Mouse (Mus musculus) CH12F3 (cell line): ENCODE data around the gene Map7d1.

Experiments
- in situ Hi-C: fragments of 300-500 bp; cut with MboI; formaldehyde crosslinking; loops from 2 replicates; pipeline ENCODE4 v1.14.3; 2020; ENCODE audit warnings: low sequenced_read_pairs

The Map7d1 gene

DNA sequence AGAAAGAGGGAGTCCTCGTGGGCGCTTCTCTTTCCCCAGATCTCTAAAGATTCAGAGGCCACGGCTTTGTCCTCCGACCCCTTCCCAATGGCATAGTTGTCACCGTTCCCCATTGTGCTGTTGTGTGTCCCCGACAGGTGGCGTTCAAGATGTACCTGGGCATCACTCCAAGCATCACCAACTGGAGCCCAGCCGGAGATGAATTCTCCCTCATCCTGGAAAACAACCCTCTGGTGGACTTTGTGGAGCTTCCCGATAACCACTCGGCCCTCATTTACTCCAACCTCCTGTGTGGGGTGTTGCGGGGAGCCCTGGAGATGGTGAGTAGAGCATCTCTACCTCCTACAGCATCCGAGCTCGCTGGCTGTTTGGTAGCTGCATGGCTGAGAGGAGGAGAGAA lies 17.6 kb upstream of the Map7d1 start:
- in situ Hi-C loops = no loop called here

DNA sequence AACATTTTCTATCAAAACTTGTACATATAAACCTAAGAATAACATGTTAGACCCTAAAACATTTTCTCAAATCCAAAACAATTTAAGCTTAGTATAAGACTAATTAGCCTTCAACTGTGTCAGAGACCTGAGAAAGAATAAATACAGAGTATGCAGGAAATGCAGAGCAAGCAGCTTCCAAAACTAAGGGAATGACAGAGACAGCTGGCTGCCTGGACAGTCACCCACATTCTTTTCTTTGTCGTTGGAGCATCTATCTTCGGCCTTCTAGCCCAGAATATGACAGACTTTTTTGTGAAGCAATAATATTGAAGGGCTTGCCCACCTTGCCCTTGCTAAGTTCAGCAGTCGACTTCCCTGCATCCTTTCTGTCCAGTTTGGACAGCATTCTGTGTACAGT lies 13.1 kb upstream of the Map7d1 start:
- in situ Hi-C loops = no loop called here

DNA sequence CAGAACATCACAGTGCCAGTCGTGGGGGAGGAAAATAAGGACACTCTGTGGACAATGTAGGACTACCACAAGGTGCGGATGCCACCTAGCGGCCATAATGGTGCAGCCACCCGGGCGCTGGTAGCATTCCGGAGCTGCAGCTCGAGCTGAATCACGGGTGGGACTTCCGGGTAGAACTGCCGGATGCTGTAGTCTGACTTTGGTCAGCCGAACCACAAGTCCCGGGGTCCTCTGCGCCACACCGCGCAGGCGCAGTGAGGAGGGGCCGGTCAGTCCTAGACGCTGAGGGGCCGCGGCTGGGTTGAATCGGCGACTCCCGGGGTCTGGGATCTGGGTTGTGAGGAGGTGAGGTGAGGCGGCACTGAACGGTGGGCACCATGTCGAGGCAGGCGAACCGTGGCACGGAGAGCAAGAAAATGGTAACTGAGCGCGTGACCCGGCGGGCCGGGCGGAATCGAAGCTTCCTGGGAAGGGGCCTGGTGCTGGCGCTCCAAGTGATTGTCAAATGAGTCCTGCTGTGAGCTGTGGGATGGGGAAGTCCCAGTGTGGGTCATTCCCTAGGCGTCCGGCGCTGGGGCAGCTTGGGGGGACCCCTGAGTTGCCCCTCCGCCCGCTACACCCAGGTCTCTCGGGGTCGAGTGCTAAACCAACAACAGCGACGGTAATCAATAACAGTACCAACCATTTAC lies 6.1 kb upstream of the Map7d1 start, which contains the start of gene Trappc3:
Gene Trappc3 (plus strand): TSS at position 207 of the 689 bp plus-strand sequence.
- in situ Hi-C loops = loop anchor here (5.0 kb wide), 1 partner anchor 35 kb away; no protein-coding TSS in a partner anchor

DNA sequence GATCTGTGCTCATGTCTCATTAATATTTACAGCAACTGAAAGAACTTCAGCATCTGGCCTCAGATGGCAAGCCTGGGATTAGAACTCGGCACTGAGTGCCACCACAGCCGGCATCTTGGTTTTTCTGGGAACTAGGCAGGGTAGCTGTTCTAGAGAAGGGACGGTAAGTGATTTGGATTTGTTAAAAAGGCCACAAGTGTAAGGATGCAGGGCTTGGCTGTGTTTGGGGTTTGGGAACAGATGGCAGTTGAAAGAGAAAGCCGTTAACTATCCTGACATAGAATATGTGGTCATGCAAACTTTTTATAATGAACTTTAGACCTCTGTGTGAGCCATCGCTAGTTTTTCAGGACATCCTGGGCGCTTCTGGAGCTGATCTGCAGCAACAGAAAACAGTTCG lies 5.5 kb upstream of the Map7d1 start:
- in situ Hi-C loops = loop anchor here (5.0 kb wide), 1 partner anchor 34 kb away; no protein-coding TSS in a partner anchor

DNA sequence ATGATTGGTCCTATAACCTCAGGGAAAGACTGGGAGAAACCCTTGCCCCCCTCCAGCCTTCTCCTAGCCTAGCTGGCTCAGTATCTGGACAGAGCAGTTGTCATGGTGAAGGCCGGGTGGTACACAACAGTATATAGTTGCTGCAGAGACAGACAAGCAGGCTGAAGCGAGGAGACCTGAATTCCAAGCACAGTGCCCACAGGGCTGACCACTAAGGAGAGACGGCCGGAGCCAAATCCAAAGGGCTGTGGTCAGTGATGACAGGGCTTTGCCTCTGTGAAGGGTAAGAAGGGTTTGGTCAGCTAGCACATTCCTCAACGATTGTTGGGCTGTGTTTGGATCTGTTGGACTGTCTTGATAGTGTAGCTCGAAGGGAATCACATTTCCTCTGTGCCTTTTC lies 5.1 kb upstream of the Map7d1 start:
- in situ Hi-C loops = loop anchor here (5.0 kb wide), 1 partner anchor 34 kb away; no protein-coding TSS in a partner anchor

DNA sequence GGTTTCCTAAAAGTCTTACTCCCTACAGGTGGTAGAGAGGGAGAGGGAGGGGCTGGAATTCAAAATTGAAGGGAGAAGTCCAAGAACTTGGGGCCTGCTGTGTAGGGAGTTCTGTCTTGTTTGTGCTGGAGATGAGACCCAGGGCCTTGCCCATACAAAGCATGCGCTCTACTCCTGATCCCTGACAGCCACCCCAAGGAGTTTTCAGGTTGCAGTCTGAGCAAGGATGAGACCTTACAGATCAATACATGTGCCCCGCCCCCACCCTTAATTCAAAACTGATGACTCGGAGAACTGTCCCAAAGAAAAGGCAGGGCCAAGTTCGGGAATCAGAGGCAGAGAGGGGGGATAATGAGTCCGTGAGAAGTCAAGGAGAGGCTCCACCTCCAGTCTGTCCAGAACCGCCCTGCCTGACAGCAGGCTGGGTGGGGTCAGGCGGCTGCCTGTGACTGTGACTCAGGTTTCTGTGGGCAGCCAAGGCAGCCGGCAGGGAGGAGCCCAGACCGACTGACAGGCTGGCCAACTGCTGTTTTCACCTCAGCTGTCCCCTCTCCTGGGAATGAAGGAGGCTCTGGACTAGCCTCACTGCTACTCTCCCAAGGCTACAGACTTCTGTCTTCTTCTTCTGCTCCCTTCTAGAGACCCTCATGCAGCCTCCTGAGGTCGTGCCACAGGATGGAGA lies 4.5 kb upstream of the Map7d1 start:
- in situ Hi-C loops = loop anchor here (5.0 kb wide), 1 partner anchor 33 kb away; no protein-coding TSS in a partner anchor

DNA sequence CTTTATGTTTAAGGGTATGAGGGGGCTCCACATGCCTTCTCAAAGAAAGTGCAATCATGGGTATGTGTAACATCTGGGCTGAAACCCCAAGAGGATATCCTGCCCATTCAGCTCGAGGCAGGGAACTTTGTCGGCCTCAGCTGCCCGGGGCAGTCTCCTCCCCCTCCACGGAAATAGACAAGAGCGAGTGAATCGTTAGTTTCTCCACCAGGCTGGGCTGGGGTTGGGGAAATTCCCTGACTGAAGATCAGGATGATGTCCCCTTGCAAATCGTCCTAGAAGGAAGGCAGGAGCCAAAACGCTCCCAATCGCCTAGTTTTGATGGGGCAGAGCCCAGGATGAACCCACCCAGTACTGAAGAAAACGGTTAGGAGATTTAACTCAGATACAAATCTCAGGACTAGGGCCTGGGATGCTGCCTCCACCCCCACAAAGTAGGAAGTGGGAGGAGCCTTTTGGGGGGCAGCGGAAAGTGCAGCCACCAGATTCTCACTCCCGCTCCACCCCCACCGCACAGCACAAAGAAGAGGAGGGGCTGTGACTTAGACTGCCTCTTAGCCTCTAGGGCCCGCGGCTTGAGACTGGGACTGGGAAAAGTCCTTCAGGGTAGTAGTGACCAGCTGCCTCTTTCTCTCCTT lies 3.5 kb upstream of the Map7d1 start:
- in situ Hi-C loops = loop anchor here (5.0 kb wide), 1 partner anchor 32 kb away; no protein-coding TSS in a partner anchor

DNA sequence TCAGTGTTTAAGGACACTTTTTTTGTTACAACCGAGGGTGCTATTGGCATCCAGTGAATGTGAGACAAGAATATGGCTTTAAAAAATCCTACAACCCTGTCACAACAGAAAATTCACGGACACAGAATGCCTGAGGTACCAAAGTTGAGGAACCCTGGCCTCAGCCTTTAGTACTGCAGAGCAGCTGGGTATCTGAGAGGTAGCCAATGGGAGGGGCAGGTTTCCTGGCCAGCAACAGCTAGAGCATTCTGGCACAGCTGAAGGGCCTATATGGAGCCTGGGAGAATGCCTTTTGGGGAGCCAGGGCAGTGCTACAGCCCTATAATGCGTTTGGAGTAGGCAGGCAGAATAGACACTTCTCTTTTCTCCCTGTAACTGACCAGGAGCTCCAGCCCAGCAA lies 2.9 kb upstream of the Map7d1 start:
- in situ Hi-C loops = no loop called here

DNA sequence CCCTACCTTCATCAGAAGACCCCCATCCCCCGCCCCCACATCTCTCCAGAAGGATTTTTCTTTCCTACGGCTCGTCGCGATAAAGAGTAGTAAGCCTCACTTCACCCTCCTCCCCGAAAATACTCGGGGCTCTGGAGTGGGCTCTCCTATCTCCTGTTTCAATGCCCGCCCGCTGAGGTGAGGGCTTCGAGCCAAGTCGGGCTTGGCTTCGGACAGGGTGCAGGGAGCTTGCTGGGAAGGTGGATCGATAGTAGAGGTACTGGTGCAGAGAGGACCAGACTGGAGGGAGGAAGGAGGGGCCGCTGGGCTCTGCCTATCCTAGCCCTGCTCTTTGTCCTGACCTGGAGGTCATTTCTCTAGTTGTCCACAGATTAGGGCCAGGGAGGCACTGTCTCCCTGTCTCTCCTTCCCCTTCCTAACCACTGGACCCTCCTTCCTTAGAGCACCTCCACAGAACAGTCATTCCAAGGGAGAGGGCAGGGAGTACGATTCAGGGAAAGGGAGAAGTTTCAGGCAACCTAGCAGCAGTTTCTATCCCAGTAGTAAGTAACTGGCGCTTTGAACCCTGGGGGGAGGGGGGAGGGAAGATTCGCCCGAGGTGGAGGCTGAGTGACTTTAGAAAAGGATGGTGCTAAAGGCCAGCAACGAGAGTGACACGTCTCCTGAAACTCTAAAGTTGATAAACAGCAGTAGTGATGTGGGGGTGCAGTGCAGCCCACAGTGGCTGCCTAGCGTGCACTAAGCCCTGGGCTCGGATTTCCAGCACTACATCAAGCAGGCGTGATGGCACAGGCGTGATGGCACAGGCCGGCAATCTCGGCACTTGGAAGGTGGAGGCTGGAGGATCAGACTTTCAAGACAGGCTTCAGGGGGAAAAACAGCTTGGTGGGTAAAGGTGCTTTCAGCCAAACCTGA lies 1.1 kb upstream of the Map7d1 start:
- in situ Hi-C loops = no loop called here

DNA sequence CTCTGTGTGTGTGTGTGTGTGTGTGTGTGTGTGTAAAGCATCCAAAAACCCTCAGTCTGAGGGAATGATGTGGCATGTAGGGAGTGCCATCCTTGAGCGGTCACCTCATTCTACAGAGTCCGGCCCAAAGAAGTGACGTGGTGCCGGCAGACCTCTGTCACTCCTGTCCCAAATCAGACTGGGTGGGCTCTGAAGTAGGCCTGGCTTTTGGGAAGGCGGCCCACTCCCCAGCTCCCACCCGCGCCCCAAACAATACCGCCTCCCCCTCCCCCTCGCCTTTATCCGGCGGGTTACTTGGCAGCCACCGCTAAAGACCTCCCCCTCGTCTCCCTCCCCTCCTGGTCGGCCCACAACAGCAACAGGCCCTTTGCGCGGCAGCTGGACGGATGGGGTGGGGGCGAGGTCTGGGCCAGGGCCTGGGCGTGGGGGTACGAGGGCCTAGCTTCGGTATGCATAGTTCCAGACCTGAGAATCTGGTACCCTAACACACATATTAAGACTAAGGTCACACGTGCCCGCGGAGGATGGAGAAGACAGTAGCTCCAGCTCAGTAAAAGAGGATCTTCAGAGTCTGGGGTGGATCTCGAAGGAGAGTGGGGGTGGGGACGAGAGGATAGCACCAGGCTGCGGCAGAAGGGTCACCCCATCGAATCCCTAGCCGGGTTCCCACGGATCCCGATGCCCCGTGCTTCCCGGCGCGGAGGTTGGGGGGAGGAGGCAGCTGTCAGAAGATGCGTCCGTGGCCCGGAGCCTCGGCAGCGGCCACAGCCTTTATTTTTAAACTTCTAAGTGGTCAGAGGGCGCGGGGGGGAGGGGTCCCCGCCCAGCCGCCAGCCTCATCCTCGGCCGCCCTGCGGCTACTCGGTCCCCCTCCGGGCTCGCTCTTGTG lies 786 bp downstream of the Map7d1 start:
- in situ Hi-C loops = no loop called here

DNA sequence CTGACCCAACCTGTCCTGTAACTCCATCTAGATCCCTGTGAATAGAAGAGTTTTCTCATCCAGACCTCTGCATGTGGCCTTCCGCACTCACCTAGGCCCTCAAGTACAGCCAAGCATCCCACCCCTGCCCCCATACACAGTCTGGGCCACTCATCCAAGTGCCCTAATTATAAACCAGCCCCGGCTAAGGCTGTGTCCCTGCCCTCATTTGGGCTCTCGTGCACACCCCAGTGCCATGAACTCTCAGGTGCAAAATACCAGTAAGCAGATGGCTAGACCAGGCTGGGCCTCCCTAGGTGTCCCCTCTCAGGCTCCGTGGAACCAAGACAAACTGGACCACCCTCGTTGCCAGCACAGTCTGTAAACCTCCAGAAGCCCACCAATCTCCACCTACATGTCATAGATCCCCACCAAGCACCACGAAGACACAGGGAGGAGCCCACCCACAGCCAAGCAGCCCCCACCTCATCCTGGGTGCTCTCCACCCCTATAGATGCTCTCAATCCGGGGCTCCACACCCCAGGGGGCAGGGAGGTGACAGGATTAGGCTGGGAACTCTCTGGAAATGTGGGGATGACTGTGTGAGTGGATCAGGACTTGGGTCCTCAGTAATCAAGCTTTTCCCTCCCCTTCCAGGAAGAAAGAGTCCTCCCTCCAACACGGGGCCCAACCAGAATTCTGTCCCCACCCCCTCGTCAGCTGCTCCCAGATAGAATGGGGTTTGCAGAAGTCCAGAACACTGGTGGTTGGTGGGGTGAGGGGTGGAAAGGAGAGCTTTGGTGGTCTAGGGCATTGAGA lies 1.6 kb downstream of the Map7d1 start:
- in situ Hi-C loops = no loop called here

DNA sequence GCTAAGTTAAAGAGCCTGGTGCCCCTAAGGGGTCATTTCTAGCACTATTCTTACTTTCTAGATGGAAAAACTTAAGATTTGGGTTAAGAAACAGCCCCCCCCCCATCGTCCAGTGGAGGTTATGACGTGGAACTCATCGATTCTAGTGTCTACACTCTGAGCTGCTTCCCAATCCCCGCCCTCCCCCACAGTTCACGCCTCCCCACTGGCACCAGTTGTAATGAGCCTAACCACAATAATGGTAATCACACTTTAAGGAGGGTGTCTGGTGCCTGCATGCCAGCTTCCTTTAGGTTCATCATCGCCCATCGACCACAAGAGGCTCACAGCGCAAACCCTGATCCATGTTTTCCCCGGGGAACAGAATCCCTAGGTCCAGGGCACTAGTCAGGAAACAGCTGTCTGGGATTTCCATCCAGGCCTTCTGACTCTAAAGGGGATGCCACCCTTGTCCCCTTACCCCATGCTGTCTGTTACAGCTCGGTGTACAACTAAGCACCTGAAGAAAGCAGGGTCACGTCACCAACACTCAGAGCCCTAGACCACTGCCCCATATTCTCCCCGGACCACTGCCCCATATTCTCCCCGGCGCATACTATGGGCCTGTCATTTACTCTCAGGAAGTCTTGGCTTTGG lies 2.4 kb downstream of the Map7d1 start:
- in situ Hi-C loops = no loop called here

DNA sequence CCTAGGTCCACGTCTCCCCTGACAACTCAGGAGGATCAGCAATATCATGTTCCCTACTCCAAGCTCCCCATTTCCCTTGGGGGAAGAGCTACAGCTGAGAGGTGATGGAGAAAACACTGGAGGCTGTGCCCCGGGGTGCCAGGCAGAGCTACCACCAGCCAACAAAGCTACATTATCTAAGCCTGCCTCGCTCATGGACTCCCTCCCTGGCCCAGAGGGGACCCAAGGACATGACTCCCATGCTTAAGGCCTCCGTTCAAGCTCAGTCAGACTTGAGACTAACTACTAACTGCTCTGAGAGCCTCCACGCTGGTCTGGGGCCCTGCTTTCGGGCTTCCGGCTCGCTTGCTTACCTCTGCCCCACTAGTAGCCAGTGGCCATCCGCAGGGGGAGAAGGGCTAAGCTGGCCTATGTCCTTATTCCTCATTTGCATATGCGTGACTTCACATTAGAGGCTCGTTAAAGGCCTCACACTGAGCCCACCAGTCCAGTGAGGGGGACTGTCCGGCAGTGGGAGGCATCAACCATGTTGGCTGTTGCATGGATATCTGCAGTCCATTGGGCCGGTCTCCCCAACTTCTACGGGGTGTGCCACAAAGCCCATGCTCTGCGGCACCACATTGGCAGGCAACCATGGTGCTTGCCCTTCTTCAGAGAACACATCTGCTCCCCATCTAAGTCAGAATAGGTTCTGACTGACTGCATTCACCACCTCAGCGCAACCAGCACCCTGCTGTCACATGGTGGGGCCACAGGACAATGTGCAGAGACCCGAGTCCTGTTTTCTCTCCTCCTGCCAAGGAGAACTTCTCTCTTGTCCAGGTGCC lies 3.5 kb downstream of the Map7d1 start:
- in situ Hi-C loops = no loop called here

DNA sequence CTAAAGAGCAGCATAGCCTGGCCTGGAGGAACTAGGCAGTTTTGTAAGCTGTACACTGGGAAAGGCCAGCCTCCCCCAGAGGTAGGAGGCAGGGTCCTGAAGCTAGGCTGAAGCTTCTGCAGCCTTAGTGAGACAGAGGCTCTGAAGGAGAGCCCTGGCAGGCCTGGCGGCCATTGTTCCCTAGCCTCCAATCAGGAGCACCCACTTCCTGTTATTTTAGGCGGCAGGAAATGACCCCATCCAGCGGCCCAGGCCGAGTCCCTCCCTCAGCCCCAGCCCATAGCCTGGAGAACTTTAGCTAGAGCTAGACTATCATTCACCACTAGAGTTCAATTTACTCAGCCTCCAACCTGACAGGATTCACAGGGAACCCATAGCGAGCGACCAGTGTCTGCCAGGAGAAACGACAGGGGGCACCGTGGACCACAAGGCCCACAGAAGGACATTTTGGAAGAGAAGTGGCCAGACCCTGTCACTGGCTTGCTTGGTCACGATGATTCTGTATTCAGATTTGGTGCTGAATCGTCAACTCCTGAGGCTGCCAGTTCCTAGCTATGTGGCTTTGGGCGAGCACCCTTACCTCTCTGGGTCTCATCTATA lies 4.4 kb downstream of the Map7d1 start:
- in situ Hi-C loops = no loop called here

DNA sequence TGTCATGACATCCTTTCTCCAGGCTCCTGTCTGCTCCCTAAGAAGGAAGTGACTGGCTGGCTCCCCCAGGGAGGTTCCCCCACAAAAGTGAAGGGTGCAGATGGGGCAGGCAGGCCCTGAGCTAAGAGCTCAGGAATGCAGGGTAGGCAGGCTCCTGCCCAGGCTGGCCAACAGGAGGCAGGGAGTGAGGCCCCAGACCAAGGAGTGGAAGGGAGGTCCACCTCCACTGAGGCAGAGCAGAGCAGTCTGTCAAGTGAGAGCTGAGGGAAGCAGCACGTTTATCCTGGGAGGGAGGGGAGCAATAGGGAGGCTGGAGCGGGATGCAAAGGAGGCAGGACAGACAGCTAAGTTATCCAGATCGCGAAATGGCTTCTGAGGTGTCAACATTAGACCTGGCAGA lies 5.5 kb downstream of the Map7d1 start:
- in situ Hi-C loops = no loop called here

DNA sequence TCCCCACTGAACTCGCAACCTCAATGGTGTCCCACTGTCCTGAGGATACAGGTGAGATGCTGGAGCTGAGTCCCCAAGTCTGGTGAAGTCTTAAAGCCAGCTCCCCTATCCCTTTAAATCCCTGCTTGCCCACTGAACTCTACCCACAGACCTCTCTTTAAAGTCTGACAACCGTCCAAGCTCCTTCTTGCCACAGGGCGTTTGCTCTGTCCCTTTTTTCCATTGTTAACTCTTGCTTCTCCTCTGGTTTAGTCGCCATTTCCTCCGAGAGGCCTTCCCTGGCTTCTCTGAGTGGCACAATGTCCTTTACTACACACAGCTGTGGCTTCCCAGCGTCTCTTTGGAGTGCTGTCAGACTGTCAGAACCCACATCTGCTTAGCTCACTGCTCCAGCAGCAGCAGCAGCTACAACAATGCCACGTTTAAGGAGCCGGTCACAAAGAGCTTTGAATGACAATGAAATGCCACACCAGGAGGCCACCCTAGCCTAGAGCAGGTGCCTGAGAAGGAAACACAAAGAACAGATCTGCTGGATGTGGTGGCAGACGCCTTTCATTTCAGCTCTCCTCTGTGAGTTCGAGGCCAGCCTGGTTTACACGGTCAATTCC lies 7.8 kb downstream of the Map7d1 start:
- in situ Hi-C loops = no loop called here
